Mouse (Mus musculus): ENCODE results near the gene Arpp21.

The Arpp21 gene

DNA sequence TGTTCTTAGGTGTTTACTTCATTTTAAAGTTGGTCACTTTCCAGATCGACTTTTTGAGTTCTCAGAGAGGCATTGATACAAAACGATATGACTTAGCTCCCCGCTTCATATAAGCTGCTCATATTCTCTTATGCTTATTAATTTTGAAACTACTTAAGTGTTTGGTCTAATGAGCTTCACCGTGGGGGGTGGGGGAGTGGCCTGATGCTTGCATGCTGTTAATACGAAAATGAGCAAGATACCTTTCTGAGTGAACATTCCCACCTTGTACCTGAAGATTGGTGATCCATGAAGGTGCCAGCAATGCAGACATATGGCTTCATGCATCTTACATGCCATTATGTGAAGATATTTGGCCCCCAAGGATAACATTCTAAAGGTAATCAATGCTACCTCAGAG, 4.4 kb downstream of the Arpp21 start:
- no peak for DNase-seq (ENCODE audit: low read depth, low spot score)

DNA sequence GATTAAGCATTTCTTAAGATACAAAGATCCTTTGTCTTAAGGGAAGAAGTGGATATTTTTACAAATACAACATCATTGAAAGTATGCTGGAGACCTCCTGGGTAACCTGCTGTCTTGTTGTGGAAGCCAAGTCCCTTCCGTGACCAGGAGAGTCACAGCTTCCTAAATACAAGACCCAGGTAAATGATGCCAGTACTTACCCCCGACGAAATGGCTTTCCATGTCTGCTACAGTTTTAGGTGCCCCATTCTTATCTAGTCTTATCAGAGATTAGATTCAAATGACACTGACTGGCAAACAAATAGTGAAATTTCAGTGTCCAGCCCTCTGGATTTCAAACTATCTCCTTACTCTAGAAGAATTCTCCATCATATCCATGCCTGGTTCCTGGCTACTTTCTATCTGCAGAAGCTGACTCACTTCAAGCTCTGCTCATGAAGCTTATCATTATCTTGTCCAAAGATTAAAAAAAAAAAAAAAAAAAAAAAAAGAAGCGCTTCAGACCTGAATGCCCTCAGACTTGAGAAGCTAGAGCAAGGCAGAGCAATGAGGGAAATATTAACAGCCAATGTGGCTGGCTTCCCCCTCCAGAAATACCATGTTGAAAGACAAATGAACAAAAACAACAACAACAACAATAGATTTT, 4.9 kb downstream of the Arpp21 start:
- no peak for DNase-seq (ENCODE audit: low read depth, low spot score)

DNA sequence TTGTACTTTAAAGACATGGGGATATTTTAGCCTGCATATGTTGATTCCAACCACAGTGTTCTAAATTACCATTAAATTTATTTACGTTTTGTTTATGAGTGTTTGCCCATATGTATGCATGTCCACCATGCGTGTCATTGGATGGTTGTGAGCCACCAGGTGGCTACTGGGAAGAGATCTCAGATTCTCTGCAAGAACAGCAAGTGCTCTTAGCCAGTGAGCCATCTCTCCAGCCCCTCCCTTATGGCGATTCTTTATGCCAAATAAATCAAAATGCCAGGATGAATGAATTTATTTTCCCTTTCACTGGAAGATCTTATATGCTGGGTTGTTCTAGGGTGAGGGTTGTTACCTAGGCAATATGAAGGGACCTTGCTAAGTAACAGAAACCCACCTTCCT, 7.3 kb downstream of the Arpp21 start:
- no peak for DNase-seq (ENCODE audit: low read depth, low spot score)

DNA sequence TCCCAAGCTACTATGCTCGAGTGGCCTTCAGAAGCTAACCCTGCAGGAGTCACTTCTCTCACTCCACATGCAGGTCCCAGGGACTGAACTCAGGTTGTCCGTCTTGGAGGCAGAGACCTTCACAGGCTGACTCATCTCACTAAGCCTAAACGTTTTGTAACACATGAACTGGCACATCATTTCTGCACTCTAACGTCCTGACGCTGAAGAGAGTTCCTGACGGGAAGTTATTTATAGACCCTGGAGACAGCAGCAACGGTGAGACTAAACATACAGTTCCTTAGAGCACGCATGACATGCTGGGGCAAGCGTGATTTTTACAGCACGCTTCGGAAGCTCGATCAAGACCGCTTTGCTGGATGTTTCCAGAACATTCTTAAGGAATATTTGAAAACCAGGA, 8.6 kb downstream of the Arpp21 start:
- no peak for DNase-seq (ENCODE audit: low read depth, low spot score)

DNA sequence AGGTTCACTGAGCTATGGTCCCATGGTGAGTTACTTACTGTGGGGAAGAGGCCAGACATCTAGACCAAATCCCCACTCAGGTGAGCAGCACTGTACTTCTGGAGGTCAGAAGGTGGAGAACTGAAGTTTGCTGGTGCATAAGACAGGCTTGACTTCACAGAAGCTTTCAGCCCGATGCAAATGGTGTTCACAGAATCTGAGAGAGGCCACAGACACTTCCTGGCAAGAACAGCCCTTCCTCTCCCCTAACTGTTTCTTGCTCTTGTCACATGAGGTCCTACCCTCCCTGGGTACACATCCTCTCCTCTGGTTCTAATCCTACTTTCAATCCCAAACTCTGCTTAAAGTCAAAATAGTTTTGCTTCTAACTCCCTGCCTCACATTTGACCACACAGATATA, 9.2 kb downstream of the Arpp21 start:
- DNase-seq (ENCODE audit: low read depth, low spot score): no peak

DNA sequence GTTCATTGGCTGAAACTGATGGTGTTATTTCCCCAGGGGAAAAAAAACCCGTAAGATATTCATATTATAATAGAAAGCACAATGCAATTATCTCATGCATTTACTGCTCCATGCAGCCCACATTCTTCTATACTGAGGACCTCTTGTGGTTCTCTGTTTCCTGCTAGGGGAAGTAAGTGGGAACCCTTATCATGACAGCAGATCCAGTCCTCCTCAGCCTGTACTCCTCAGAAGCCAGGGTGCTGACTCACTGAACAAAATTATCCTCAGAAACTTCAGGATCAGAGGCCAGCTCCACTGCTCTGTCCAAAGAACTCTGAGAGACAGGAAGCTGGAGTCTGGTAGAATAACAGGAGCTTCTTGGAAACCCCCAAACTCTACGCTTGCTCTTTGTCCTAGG, 10.7 kb downstream of the Arpp21 start:
- no peak for DNase-seq (ENCODE audit: low read depth, low spot score)

DNA sequence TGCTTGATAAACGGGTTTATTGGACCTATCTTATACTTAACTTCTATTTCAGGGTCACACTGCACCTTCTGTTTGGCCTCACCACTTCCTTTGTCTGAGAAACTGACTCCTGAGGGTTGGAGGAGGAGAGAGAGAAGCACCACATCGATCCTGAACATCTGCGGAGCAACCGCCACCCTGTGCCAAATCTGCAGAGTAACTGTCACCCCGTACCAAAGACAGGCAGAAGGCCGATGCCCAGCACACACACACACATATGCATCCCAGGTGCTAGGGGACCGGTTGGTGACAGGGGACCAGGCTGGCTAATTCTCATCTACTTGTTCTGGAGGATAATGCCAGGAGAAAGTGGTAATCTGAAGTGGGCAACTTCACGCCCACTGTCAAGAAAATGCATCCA, 16.4 kb downstream of the Arpp21 start:
- DNase-seq (ENCODE audit: low read depth, low spot score): no peak

DNA sequence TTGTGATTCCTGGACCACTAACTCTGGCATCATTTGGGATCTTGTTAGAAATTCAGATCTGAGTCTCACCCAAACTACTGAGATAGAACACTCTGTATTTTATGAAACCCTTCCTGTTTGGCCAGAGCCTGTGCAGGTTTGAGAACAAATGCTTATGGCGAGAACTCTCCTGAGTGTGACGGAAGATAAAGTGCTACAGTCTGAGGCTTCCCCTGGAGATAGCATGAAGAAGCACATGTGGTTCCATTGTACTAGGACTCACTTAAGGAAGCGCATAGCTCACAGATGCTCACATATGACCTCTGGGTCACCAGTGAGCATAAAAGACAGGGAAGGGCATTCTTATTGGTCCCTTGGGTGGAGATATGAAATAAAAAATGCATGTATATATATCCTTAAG, 17.5 kb downstream of the Arpp21 start:
- DNase-seq (ENCODE audit: low read depth, low spot score): no peak

DNA sequence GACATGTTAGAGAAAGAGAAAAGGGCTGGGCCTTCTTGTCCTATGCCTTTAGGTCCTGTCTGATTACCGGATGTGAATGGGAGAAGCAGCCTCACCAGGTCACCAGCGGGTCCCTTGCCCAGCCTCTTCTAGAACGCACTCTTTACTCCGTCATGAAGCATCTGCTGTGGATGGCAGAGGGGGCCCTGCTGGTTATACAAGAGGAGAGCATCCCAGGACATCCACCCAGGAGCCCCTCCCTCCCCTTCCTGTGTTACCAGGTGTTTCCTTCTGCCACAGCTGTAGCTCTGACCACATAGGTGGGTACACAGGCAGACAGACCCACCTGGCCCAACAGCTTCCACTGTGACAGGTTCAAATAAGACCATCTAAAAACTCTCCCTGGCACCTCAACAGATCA, 18.6 kb downstream of the Arpp21 start:
- DNase-seq (ENCODE audit: low read depth, low spot score): no peak

DNA sequence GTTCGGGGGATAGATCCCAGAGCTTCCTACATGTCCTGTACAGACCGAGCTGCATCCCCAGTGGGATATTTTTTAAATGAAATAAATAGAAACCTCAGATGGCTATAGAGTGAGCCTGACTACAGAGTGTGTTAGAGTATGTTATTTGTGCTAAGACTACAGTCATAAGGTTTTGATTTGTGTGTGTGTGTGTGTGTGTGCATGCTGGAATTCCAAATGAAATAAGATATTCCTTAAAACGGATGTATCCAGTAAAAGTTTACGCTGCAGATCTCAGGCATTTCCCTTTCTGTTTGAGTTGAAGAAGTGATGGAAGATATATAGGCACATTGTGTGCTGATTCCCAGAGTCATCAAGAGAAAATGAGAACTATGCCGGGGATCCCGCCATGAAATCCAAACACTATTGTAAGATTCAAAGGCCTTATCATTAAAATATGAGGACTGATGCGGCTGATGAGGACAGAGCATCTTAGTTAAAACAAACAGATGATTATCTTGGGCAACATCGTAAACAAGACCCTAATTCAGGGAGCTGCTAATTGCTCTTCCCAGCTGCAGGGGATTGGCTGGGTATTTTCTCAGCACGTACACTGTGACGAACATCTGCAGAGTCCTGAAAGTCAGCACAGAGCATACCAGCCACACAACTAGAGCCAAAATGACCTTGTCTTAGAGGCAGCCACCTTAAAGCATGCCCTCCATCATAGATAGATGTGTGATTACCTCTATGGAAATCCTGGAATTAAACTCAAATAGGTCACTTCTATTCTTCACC, 20.5 kb downstream of the Arpp21 start:
- no peak for DNase-seq (ENCODE audit: low read depth, low spot score)

DNA sequence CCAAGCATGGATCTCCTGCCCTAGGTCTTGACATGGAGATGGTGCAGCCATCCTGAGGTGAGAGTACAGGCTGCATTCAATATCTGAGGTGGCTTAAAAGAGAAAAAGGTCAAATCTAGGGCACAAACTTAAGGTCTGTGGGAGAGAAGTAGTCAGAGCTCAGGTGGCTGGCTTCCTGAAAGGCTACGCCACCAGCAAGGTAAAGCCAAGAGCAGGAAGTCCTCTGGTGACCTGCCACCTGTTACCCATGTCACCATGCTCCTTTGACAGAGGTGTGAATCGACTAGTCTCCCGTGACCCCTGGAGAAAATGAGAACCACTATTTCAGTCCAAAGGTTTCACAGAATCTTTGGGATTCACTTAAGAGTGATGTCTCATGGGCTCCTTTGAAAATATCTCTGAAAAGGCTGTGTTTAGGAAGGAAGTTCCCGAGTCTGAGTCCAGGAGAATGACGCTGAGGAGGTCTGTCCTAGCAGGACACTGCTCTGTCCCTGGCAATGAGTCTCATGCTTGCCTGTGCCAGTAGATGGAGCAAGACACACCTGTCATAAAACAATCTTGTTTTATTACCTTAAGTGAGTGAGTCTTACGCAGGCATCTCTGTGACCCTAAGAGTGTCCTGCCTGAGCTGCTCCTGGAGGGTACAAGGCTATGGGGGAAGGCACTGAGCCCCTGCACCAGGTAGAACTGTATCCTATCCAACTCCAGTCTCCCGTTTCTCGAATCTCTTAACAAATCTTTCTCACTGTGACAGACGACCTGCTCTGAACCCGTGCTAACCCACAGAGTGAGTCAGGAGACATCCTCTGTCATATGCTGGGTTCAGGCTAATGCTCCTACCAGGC, 22.1 kb downstream of the Arpp21 start:
- no peak for DNase-seq (ENCODE audit: low read depth, low spot score)

DNA sequence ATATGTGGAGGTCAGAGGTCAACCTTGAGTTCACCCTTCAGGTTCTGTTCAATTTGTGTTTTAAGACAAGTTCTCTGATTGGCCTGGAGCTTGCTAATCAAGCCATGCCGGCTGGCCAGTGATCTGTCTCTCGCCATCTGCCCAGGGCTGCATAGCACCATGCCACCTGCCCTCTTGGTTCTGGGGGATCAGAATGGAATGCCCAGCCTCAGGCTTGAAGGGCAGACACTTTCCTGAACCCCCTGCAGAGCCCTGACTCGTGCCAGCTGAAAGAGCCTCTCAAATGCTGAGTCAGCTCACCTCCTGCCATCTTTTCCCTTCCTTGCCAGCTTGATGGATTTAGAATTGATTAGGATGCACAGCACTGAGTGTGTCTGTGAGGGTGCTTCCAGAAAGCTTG, 25.9 kb downstream of the Arpp21 start:
- DNase-seq (ENCODE audit: low read depth, low spot score): no peak

DNA sequence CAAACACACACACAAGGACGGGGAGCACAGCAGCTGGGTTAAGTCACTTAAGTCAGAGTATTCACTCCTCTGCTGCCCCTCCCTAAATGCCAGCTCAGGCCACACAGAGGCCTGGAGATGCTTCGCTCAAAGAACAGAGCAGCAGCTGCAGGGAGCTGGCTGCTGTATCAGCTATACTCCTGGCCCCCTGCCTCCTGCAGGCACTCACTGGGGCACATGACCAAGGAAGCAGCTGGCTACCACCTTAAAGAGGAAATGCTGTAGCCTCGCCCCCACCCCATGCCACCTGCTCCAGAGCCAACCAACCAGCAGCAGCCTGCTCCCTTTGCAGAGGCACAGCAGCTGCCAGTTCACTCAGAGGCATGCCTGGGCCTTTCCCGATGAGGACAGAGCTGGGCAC, 28.0 kb downstream of the Arpp21 start:
- no peak for DNase-seq (ENCODE audit: low read depth, low spot score)

DNA sequence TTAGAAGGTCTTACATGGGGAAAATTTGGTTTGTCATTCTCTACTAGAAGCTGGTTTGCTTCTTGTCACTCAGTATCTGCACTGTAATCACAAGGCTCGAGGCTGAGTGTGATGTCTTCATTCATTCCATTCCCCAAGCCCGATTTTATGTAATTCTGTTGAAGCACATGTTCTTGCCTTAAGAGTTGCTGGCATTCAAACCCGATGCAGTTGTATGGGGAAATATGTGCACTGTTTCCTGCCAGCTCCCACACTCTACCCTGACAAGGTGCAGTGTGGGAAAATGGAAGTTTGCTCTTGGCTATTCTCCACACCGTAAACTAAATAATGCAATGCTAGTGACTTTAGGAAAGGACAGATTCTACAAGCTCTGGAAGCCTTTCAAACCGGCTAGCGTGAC, 37.4 kb downstream of the Arpp21 start:
- DNase-seq (ENCODE audit: low read depth, low spot score): no peak

DNA sequence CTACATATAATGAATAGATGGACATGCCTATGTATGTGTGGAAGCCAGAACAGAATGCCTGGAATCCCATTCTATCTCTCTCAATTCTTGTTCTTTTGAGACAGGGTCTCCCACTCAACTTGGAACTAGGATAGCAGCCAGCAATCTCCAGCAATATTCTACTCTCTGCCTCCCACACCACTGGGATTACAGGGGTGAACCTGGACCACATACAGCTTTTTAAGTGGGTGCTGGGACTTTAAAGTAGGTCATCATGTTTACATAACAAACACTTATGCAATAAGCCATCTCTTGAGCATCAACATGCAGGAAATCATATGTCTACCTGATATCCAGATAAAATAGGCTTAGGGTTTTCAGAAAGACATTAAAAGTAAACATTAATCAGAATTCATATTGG, 41.7 kb downstream of the Arpp21 start:
- no peak for DNase-seq (ENCODE audit: low read depth, low spot score)

DNA sequence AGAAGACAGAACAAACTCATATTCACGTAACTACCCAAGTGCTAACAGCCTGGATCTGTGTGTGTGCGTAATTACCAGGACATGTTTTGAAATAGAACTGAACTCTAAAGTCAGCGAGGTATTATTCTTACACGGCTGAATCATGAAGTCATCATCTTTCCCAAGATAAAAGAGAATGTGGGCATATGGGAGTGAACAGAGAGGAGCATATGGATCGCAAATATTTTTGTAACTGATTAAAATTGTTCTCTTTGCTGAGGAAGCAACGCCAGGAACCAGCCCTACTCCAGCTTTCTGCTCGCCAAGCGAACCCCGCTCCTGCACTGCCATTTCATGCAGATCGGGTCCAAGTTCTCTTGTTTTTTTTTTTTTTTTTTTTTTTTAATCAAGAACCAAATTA, 46.3 kb downstream of the Arpp21 start:
- DNase-seq (ENCODE audit: low read depth, low spot score): no peak

DNA sequence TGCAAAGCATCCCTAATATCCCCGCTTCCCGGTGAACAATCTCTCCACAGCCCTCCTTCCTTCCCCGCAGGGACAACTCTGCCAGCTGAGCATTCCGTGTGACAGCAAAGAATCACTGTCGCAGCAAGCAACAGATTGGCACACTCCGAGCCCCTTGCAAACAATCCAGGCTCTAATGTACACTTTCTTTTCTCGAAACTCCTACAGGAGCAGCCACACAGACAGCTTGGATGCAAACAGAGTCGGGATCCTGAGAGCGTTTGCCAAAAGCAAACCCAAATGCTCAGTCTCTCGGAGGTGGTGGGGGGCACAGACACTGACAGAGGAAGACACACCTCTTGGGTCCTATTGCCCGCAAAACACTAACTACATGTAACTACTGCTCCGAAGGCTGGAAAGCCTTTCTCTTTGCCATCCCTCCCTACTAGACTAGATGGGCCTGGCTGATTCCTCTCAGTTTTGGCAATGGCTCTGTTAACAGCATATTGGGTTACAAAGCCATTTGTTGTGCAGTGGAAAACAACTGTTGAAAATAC, 47.3 kb downstream of the Arpp21 start:
- no peak for DNase-seq (ENCODE audit: low read depth, low spot score)

DNA sequence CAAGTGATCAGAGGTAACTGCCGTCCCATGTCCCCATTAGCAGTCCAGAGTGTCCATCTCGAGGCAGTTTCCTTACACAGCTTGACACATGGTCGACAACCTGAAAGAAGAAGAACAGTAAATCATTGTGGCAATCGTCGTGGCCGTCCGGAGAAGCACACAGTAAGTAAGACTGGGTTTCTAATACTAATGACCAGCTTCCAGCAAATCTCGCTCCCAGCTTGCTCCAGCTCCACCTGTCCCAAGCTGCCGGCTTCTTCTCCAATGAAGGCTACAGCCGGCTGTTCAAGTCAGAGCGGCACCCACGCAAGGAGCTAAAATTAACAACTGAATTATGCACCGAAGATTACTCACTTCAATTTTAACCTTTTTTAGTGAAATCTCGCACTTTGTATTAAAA, 48.1 kb downstream of the Arpp21 start:
- no peak for DNase-seq (ENCODE audit: low read depth, low spot score)

DNA sequence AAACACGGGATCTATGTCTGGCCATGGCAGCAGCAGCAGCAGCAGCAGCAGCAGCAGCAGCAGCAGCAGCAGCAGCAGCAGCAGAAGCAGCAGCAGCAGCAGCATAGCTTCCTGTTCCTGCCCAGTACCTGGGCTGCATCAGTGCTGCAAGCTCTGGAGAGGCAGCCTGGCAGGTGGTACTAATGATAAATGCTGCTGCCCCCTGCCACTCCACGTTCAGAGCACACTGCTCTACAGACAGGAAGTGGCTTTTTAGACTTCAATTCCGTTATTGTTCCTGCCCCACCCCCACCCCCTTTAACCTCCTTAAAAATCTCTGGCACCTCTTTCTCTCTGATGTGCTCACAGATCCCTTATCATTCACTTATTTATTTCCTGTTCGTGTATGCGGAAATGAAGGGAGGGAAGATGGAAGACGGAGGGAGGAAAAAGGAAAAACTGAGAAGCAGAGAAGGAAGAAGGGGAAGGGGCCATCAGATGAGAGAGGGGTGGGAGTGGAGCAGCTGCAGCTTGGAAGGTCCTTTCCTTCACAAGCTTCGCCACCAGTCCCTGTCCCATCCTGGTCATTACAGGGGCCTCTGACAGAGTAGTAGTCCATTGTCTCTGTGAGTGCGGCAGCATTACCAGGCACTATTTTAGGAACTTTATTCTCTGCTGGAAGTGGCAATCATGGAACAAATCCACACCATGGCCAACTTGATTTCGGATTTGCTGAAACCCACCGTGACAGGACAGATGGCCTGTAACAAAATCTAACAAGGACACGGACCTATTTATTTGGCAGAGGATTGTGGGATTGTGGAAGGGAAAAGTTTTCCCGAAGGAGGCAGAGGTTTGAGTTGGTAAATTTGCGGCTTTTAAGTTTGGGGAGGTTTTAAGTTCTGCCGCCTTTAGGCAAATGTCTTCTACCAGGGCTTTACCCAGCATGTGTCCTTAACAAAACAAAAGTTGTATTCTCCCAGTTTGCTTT, 49.1 kb downstream of the Arpp21 start:
- DNase-seq (ENCODE audit: low read depth, low spot score): peak; percentile 10

DNA sequence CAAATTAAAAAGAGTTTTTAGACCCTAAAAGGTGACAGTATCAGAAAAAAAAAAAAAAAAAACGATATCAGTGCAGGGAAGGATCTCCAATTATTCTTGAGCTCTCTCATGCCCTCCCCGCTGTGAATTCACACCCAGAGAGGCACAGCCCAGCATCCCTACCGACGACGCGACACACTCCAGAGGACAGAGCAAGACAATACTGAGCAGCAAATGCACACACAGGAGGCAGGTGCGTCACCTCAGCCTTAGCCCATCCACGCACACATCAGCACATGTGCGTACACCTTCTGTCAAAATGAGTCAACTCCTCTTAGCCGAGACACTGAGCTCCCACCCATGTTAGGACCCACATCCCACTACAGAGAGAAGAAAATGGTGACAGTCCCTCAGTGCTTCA, 50.0 kb downstream of the Arpp21 start:
- DNase-seq (ENCODE audit: low read depth, low spot score): no peak

DNA sequence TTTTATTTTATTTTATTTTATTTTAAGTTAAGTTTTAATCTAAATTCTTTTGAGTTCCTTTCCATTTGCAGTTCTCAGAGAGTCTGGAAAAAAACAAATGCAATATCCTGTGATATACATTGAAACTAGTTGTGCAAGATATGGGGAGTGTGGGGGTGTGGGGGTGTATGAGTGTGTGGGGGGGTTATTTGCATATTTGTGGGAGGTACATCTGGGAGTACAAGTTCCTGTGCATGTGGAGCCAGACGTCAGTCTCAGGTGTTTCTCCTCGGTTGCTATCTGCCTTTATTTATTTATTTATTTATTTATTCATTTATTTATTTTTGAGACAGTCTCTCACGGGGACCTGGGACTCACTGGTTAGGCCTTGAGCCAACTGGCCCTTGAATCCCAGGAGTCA, 53.0 kb downstream of the Arpp21 start:
- no peak for DNase-seq (ENCODE audit: low read depth, low spot score)
